Mouse (Mus musculus) activated CD4-positive, CD25-positive, alpha-beta regulatory T cell, adult 4 months (primary cell): ENCODE data around the gene Man1c1. TPM values are rescaled to one million over a fixed set of nuclear protein-coding genes. Genes with fewer than 3 reads are reported as not detected.

Experiments used
- ATAC-seq: one replicate; pipeline ENCODE4 v1.8.0; 2017
- polyA plus RNA-seq, 2 experiments: library from polyadenylated mRNA; unstranded; fragments of 100-300 nt; shearing (Covaris generic); gene quantifications; one replicate each; pipeline ENCODE4 v1.2.1; 2017

Gene Man1c1
- polyA plus RNA-seq, 2 experiments from 2014 or later = 1.0 to 1.9 TPM

- no peak for ATAC-seq
Measured at GRCm38 (mm10) chr4:134632131-134632711, 71.9 kb downstream of the Man1c1 start.

- ATAC-seq = no peak
Measured at GRCm38 (mm10) chr4:134631471-134632130, 72.5 kb downstream of the Man1c1 start.

GRCm38 (mm10) chr4:134628575-134629384 is 75.3 kb downstream of the Man1c1 start:
- no peak for ATAC-seq

- no peak for ATAC-seq
Measured at GRCm38 (mm10) chr4:134628058-134628457, 76.0 kb downstream of the Man1c1 start.

GRCm38 (mm10) chr4:134626883-134627282 is 77.2 kb downstream of the Man1c1 start:
- ATAC-seq = no peak

GRCm38 (mm10) chr4:134626350-134626749 is 77.7 kb downstream of the Man1c1 start:
- no peak for ATAC-seq

GRCm38 (mm10) chr4:134624109-134624862 is 79.8 kb downstream of the Man1c1 start:
- no peak for ATAC-seq

- ATAC-seq = no peak
Measured at GRCm38 (mm10) chr4:134621695-134622094, 82.4 kb downstream of the Man1c1 start.

- no peak for ATAC-seq
Measured at GRCm38 (mm10) chr4:134620246-134620645, 83.8 kb downstream of the Man1c1 start.

GRCm38 (mm10) chr4:134619489-134619870 is 84.6 kb downstream of the Man1c1 start:
- no peak for ATAC-seq

- no peak for ATAC-seq
Measured at GRCm38 (mm10) chr4:134618810-134619488, 85.1 kb downstream of the Man1c1 start.

GRCm38 (mm10) chr4:134617779-134618178 is 86.3 kb downstream of the Man1c1 start:
- ATAC-seq = no peak

- ATAC-seq = no peak
Measured at GRCm38 (mm10) chr4:134615929-134616625, 88.0 kb downstream of the Man1c1 start.

GRCm38 (mm10) chr4:134612070-134612667 is 91.9 kb downstream of the Man1c1 start:
- no peak for ATAC-seq

GRCm38 (mm10) chr4:134610616-134611015 is 93.5 kb downstream of the Man1c1 start:
- no peak for ATAC-seq

GRCm38 (mm10) chr4:134607679-134608078 is 96.4 kb downstream of the Man1c1 start:
- ATAC-seq = no peak

- ATAC-seq = no peak
Measured at GRCm38 (mm10) chr4:134606054-134606453, 98.0 kb downstream of the Man1c1 start.

- no peak for ATAC-seq
Measured at GRCm38 (mm10) chr4:134604472-134604871, 99.6 kb downstream of the Man1c1 start.

- no peak for ATAC-seq
Measured at GRCm38 (mm10) chr4:134603553-134603952, 100.5 kb downstream of the Man1c1 start.

GRCm38 (mm10) chr4:134602610-134603009 is 101.5 kb downstream of the Man1c1 start:
- no peak for ATAC-seq

- ATAC-seq = no peak
Measured at GRCm38 (mm10) chr4:134601981-134602380, 102.1 kb downstream of the Man1c1 start.
